Mouse (Mus musculus) stomach, embryonic 15.5 days (tissue): ENCODE results near the gene Rps10. TPM values are rescaled to one million over a fixed set of nuclear protein-coding genes. Genes with fewer than 3 reads are reported as not detected.
A peak's percentile ranks its signal among the peaks of the same experiment; 100 is the strongest.

Source experiments
- ATAC-seq: fragments of 200-750 bp; cut with Nextera tagmentation; 2 replicates; pipeline ENCODE4 v1.8.0; 2017; ENCODE audit warnings: low read depth, moderate number of reproducible peaks, moderate TSS enrichment; ENCODE audit not compliant: insufficient read depth, low FRiP score
- H3K27ac ChIP-seq: fragments of 300-500 bp; sonication (generic); 2 replicates; pipeline ENCODE4 v1.5.1; 2015; ENCODE audit warnings: mild to moderate bottlenecking, inconsistent platforms
- H3K27me3 ChIP-seq: fragments of 300-500 bp; sonication (generic); replicated peaks from 2 replicates; pipeline ENCODE4 v1.6.1; 2015; ENCODE audit warnings: inconsistent platforms
- H3K36me3 ChIP-seq: fragments of 300-500 bp; sonication (generic); 2 replicates; pipeline ENCODE4 v1.6.1; 2015; ENCODE audit warnings: inconsistent platforms
- H3K4me1 ChIP-seq: fragments of 300-500 bp; sonication (generic); 2 replicates; pipeline ENCODE4 v1.6.1; 2015; ENCODE audit warnings: inconsistent platforms
- H3K4me2 ChIP-seq: fragments of 300-500 bp; sonication (generic); 2 replicates; pipeline ENCODE4 v1.6.1; 2015; ENCODE audit warnings: mild to moderate bottlenecking, inconsistent platforms
- H3K4me3 ChIP-seq: fragments of 300-500 bp; sonication (generic); replicated peaks from 2 replicates; pipeline ENCODE4 v1.5.1; 2015; ENCODE audit warnings: inconsistent platforms
- H3K9ac ChIP-seq: fragments of 300-500 bp; sonication (generic); 2 replicates; pipeline ENCODE4 v1.6.1; 2015; ENCODE audit warnings: inconsistent platforms
- H3K9me3 ChIP-seq: fragments of 300-500 bp; sonication (generic); 2 replicates; pipeline ENCODE4 v1.6.1; 2016; ENCODE audit warnings: inconsistent platforms
- WGBS: fragments of 180-500 bp; shearing (Covaris S2); methylation state at CpG from one replicate; pipeline ENCODE4 v1.1.7; 2015; 5-methylcytosine and 5-hydroxymethylcytosine counted together
- polyA plus RNA-seq: library from polyadenylated mRNA; unstranded; fragments of >200 nt; fragmentation: Nextera tagmentation; extraction: Ambion mirVana; gene quantifications from 2 replicates; pipeline ENCODE4 v1.2.1, GENCODE M21; 2015

Gene Rps10
- polyA plus RNA-seq, 1 experiment from 2014 or later: 955 TPM

GRCm38 (mm10) chr17:27656414-27656813 lies 19.9 kb upstream of the Rps10 start:
- H3K4me1 ChIP-seq: peaks cover 11% of the 10 kb centered on the region
- no peak overlapping the region for H3K27ac ChIP-seq
- H3K4me3 ChIP-seq: no peak overlapping the region
- H3K9me3 ChIP-seq: no peaks in the 10 kb centered on the region
- peaks cover 31% of the 10 kb centered on the region for H3K27me3 ChIP-seq
- ATAC-seq: no peak
- H3K4me2 ChIP-seq: peak overlapping the region; percentile 67; the same call in 1 of the 2 replicates
- no peak overlapping the region for H3K9ac ChIP-seq
- H3K36me3 ChIP-seq: no peaks in the 10 kb centered on the region
- 18% methylated on average over 5 of the region's 5 CpGs for WGBS

DNA sequence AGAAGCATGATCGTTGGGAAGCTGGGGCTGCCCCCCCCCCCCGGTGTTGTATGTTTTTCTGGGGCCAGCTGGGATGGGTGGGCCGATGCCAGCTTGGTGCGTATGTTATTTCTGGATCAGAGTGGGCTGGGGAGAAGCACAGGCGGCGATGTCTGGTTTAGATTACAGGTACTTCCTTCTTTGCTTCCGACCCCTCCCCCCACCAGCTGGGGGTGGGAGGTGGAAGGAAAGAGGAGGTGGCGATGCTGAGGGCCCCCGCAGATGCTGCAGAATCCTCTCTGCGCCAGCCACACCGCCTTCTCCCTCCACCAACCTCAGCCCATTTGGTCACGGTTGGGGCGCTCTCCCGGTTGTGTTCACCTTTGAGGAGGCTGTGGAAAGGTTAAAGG lies 19.5 kb upstream of the Rps10 start:
- Histone ChIP-seq H3K9me3 (no peaks in the 10 kb centered on the region), H3K4me3 (peak overlapping the region; percentile 38), H3K27ac (no peak overlapping the region), H3K4me2 (peak overlapping the region; percentile 67), H3K27me3 (peaks cover 31% of the 10 kb centered on the region), H3K9ac (no peak overlapping the region), H3K36me3 (no peaks in the 10 kb centered on the region), H3K4me1 (peaks cover 11% of the 10 kb centered on the region)
- ATAC-seq: no peak
- 6% methylated on average over 14 of the region's 14 CpGs for WGBS

DNA sequence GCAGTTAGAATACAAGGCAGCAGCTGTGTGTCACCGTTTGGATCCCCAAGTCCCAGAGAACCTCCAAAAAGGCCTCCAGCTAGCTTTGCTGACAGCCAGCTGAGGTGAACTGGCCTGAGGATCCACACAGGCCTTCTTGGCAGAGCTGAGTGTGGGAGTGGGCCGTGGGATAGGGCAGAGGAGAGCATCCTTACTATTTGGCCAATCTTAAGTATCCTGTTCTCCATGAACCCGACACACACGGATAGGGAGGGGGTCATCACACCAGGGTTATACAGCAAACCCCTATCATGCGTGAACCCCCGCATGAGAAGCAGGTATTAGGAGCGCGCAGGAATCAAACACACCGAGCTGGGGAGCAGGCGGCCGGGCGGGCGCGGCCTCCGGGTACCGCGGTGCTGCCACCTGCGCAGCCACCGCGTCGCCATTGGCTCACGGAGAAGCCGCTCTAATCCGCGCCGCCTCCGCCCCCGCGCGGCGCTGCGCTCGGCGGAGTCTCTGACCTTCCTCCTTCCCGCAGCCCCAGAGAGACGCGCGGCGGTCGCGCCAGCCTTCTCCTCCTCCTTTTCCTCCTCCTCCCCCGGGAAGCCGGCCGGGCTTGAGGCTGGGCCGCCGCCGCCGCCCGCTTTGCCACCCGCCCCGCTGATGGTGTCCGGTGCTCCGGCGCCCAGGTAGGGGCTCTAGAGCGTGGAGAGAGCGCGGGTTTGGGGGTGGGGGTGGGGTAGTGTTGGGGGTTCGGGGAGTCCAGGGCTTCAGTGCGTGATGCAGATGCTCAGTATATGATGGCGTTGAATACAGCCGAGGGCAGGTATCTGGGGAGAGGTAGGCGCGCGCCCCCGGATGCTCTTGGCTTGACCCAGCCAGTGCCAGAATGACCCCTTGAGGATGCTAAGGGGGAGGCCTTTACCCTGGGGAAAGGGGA lies 18.9 kb upstream of the Rps10 start, which contains the start of gene Pacsin1:
Gene Pacsin1, plus strand, starts transcription at position 421 of the 922 bp plus-strand sequence.
- no peaks in the 10 kb centered on the region for H3K36me3 ChIP-seq
- H3K4me1 ChIP-seq: peaks cover 11% of the 10 kb centered on the region
- WGBS: 2% methylated on average over 65 of the region's 65 CpGs
- no peak within 1 kb of the TSS for H3K9ac ChIP-seq
- H3K4me3 ChIP-seq: peak within 1 kb of the TSS; percentile 38
- ATAC-seq: no peak
- H3K27me3 ChIP-seq: peaks cover 31% of the 10 kb centered on the region
- peak within 1 kb of the TSS; percentile 67 for H3K4me2 ChIP-seq
- H3K9me3 ChIP-seq: no peaks in the 10 kb centered on the region
- no peak within 1 kb of the TSS for H3K27ac ChIP-seq

DNA sequence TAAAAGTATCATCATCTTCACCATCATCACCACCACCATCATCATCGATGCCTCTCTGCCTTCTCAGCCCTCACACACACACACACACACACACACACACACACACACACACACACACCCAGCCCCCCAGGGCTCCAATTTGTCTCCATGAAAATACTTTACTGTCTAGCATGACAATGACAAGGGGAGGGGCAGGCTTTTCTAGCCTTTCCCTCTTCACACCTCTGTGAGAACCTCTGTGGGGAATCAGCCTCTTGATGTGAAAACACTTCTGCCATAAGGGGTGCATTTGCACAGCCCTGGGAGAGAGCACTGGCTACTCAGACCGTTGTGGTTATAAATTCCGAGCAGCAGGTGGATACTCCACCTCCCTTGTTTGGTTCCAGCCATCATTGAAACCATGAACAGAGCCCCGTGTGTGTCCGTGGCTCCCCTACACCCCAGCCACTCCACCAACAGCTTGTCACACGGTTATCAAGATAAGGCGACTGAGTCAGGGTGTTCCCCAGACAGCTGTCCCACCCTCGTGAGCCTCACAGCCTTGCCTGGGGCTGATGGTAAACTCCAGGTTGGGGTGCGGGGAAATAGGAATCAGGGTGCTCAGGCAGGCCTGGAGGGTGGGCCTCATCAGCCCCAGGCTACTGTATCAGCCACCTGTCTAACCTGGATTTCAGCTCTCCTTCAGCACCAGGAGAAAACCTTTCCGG lies 16.9 kb upstream of the Rps10 start:
- Histone ChIP-seq H3K9me3 (no peaks in the 10 kb centered on the region), H3K36me3 (no peaks in the 10 kb centered on the region), H3K4me2 (no peak overlapping the region), H3K4me1 (peaks cover 11% of the 10 kb centered on the region), H3K9ac (no peak overlapping the region), H3K4me3 (no peak overlapping the region), H3K27me3 (peaks cover 31% of the 10 kb centered on the region), H3K27ac (no peak overlapping the region)
- ATAC-seq: no peak
- 53% methylated on average over 10 of the region's 10 CpGs for WGBS

- no peak overlapping the region for H3K4me3 ChIP-seq
- peaks cover 26% of the 10 kb centered on the region for H3K27me3 ChIP-seq
- no peak overlapping the region for H3K27ac ChIP-seq
- no peaks in the 10 kb centered on the region for H3K36me3 ChIP-seq
- H3K9me3 ChIP-seq: no peaks in the 10 kb centered on the region
- no peak overlapping the region for H3K9ac ChIP-seq
- H3K4me2 ChIP-seq: no peak overlapping the region
- WGBS: 72% methylated on average over 23 of the region's 23 CpGs
- ATAC-seq: no peak
- peaks cover 11% of the 10 kb centered on the region for H3K4me1 ChIP-seq
Observed at GRCm38 (mm10) chr17:27652046-27652790, 15.7 kb upstream of the Rps10 start.

DNA sequence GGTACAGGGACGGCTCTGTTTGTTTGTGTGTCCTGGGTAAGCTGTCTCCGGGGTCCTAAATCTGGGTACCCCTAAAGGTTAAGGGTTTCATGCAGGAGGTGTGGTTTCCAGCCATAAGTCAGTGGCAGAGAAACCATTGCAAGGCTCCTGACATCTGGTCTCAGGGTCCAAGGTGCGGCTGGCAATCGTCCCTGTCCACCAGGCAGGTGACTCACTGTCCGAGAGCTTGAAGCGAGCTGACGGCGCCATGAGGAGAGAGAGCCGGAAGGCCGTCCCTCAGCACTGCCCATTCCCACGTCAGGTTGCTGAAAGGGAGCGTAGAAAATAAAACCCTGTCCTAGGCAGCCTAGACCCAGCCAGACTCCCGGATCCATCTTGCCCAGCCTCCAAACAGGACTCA lies 14.1 kb upstream of the Rps10 start:
- H3K9ac ChIP-seq: no peak overlapping the region
- peaks cover 4% of the 10 kb centered on the region; the same call in 1 of the 2 replicates for H3K4me1 ChIP-seq
- no peak for ATAC-seq
- no peak overlapping the region for H3K27ac ChIP-seq
- H3K36me3 ChIP-seq: no peaks in the 10 kb centered on the region
- H3K4me2 ChIP-seq: no peak overlapping the region
- peaks cover 10% of the 10 kb centered on the region for H3K27me3 ChIP-seq
- no peak overlapping the region for H3K4me3 ChIP-seq
- H3K9me3 ChIP-seq: no peaks in the 10 kb centered on the region
- WGBS: 77% methylated on average over 13 of the region's 13 CpGs

GRCm38 (mm10) chr17:27650160-27650559 lies 13.7 kb upstream of the Rps10 start:
- WGBS: 9% methylated on average over 12 of the region's 12 CpGs
- ATAC-seq: no peak
- Histone ChIP-seq H3K9ac (no peak overlapping the region), H3K27me3 (peaks cover 6% of the 10 kb centered on the region), H3K4me1 (no peaks in the 10 kb centered on the region), H3K36me3 (no peaks in the 10 kb centered on the region), H3K27ac (no peak overlapping the region), H3K4me2 (no peak overlapping the region), H3K9me3 (no peaks in the 10 kb centered on the region), H3K4me3 (no peak overlapping the region)

DNA sequence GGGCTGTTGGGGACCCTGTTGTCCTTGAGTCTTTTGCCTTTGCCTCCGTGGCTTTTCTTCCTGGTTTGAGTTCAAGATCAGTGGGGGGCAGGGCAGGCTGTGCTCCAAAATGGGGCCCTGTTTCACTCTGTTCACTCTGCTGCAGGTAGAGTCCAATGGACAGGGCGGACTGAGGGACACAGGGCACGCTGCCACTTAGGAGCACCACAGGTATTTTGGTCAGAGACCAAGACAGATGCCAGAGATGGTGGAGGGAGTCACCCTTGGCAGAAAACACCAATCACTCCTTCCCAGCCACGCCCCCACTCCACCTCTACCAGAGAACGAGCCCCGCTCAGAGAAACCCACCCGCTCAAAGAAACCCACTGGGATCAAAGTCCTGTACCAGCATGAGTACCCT lies 9.3 kb upstream of the Rps10 start:
- WGBS: 43% methylated on average over 7 of the region's 7 CpGs
- no peak overlapping the region for H3K27ac ChIP-seq
- ATAC-seq: no peak

DNA sequence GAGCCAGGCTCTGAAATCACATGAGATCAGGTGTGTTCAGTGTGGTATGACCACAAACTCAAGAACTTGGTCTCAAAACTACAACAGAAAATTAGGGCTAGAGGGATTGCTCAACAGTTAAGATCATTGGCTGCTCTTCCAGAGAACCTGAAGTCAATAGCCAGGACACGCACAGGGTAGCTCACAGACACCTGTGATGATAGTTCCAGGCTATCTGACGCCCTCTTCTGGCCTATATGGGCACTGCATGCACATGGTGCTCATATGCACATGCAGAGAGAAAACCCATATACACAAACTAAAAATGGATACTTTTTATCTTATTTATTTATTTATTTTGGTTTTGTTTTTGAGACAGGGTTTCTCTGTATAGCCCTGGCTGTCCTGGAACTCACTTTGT lies 8.1 kb upstream of the Rps10 start:
- H3K36me3 ChIP-seq: no peaks in the 10 kb centered on the region
- no peaks in the 10 kb centered on the region for H3K27me3 ChIP-seq
- H3K9ac ChIP-seq: no peak overlapping the region
- H3K27ac ChIP-seq: no peak overlapping the region
- no peak for ATAC-seq
- no peak overlapping the region for H3K4me3 ChIP-seq
- peaks cover 12% of the 10 kb centered on the region; the same call in 1 of the 2 replicates for H3K4me1 ChIP-seq
- no peak overlapping the region for H3K4me2 ChIP-seq
- H3K9me3 ChIP-seq: no peaks in the 10 kb centered on the region
- 44% methylated on average over 2 of the region's 2 CpGs for WGBS

More for the DNA sequence above, 9.3 kb upstream of the Rps10 start:
- peaks cover 12% of the 10 kb centered on the region; the same call in 1 of the 2 replicates for H3K4me1 ChIP-seq
- H3K27me3 ChIP-seq: no peaks in the 10 kb centered on the region
- no peak overlapping the region for H3K4me3 ChIP-seq
- H3K36me3 ChIP-seq: no peaks in the 10 kb centered on the region
- H3K4me2 ChIP-seq: no peak overlapping the region
- no peaks in the 10 kb centered on the region for H3K9me3 ChIP-seq
- H3K9ac ChIP-seq: no peak overlapping the region

DNA sequence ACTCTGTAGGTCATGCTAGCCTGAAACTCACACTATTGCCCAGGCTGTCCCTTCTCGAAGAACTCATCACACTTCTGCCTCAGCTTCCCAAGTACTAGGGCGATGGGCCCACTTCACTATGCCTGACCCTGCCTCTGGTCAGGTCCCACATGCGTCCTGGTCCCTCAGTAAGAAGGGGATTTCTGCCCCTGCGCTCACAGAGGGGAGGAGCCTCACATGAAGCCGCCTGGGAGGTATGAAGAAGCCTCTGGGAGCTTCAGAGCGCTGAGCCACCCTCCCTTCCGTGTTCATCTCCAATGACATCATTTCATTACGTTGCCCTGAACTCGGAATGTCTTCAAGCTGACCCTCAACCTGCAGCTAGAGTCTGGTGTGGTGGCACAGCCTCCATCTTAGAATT lies 7.3 kb upstream of the Rps10 start:
- Histone ChIP-seq H3K36me3 (no peaks in the 10 kb centered on the region), H3K4me3 (no peak overlapping the region), H3K9ac (no peak overlapping the region), H3K27me3 (no peaks in the 10 kb centered on the region), H3K4me1 (peaks cover 12% of the 10 kb centered on the region; the same call in 1 of the 2 replicates), H3K9me3 (no peaks in the 10 kb centered on the region), H3K27ac (no peak overlapping the region), H3K4me2 (no peak overlapping the region)
- ATAC-seq: no peak
- whole genome bisulfite sequencing: 81% methylated on average over 9 of the region's 9 CpGs

- H3K4me1 ChIP-seq: peaks cover 12% of the 10 kb centered on the region; the same call in 1 of the 2 replicates
- no peak overlapping the region for H3K4me3 ChIP-seq
- H3K36me3 ChIP-seq: no peaks in the 10 kb centered on the region
- H3K27ac ChIP-seq: 0 out of 2 replicates have a peak overlapping the region, but pooled peaks have one; percentile 46
- no peaks in the 10 kb centered on the region for H3K9me3 ChIP-seq
- no peak overlapping the region for H3K9ac ChIP-seq
- ATAC-seq: no peak
- WGBS: 29% methylated on average over 6 of the region's 6 CpGs
- no peaks in the 10 kb centered on the region for H3K27me3 ChIP-seq
- peak overlapping the region; percentile 5; the same call in 1 of the 2 replicates for H3K4me2 ChIP-seq
Observed at GRCm38 (mm10) chr17:27643101-27643500, 6.6 kb upstream of the Rps10 start.
